Mouse (Mus musculus): ENCODE measurements at regions not wholly inside any gene's neighbourhood (a gene's known extent, or its start where the extent isn't known, plus 50 kb on each side); places are given as distances from the start of the nearest gene placed in this dataset.
"Not testable (repeated sequence)": the region's sequence is repeated elsewhere in the genome, so short reads cannot be mapped to it uniquely, and the experiment has no call there.

GRCm38 (mm10) chr12:92915776-92916175 is 1066.8 kb upstream of the Sel1l start:
- no peaks in the 10 kb centered on the region for H3K4me1 ChIP-seq
- no peak overlapping the region for H3K4me2 ChIP-seq
- no peak overlapping the region for H3K27ac ChIP-seq
- H3K4me3 ChIP-seq: no peak overlapping the region
- ATAC-seq (replicated peaks): no peak
- no peak overlapping the region for H3K9ac ChIP-seq
- no peaks in the 10 kb centered on the region for H3K9me3 ChIP-seq
- no peaks in the 10 kb centered on the region for H3K27me3 ChIP-seq (replicated peaks)
- H3K36me3 ChIP-seq (replicated peaks): no peaks in the 10 kb centered on the region

- 85% methylated on average over 1 of the region's 1 CpGs for WGBS
- H3K4me3 ChIP-seq: no peak overlapping the region
- no peak overlapping the region for H3K9ac ChIP-seq
- no peak overlapping the region for H3K27ac ChIP-seq
- no peaks in the 10 kb centered on the region for H3K9me3 ChIP-seq
- H3K36me3 ChIP-seq (replicated peaks): no peaks in the 10 kb centered on the region
- no peak overlapping the region for H3K4me2 ChIP-seq
- no peaks in the 10 kb centered on the region for H3K4me1 ChIP-seq
- no peak for ATAC-seq (replicated peaks)
- H3K27me3 ChIP-seq (replicated peaks): no peaks in the 10 kb centered on the region
Measured at GRCm38 (mm10) chr12:92915203-92915602, 1066.2 kb upstream of the Sel1l start.

- no peak overlapping the region for H3K27ac ChIP-seq
- no peaks in the 10 kb centered on the region for H3K36me3 ChIP-seq (replicated peaks)
- H3K9ac ChIP-seq: no peak overlapping the region
- no peaks in the 10 kb centered on the region for H3K9me3 ChIP-seq
- no peak overlapping the region for H3K4me3 ChIP-seq
- H3K4me2 ChIP-seq: no peak overlapping the region
- WGBS: 84% methylated on average over 2 of the region's 2 CpGs
- H3K4me1 ChIP-seq: no peaks in the 10 kb centered on the region
- H3K27me3 ChIP-seq (replicated peaks): no peaks in the 10 kb centered on the region
- ATAC-seq (replicated peaks): no peak
Measured at GRCm38 (mm10) chr12:92904382-92904781, 1055.4 kb upstream of the Sel1l start.

- H3K36me3 ChIP-seq (replicated peaks): no peaks in the 10 kb centered on the region
- H3K9ac ChIP-seq: no peak overlapping the region
- no peak overlapping the region for H3K4me2 ChIP-seq
- 97% methylated on average over 7 of the region's 9 CpGs for WGBS
- ATAC-seq (replicated peaks): no peak
- H3K9me3 ChIP-seq: 0 out of 2 replicates have a peak, but pooled peaks cover 4% of the 10 kb centered on the region
- H3K4me3 ChIP-seq: no peak overlapping the region
- no peak overlapping the region for H3K27ac ChIP-seq
- H3K4me1 ChIP-seq: no peaks in the 10 kb centered on the region
- no peaks in the 10 kb centered on the region for H3K27me3 ChIP-seq (replicated peaks)
Measured at GRCm38 (mm10) chr12:92892315-92892714, 1043.4 kb upstream of the Sel1l start.

- not testable (repeated sequence) for H3K9me3 ChIP-seq; H3K27ac ChIP-seq; H3K4me1 ChIP-seq; H3K36me3 ChIP-seq (replicated peaks); ATAC-seq (replicated peaks); H3K4me3 ChIP-seq; H3K27me3 ChIP-seq (replicated peaks); H3K4me2 ChIP-seq; H3K9ac ChIP-seq
- WGBS: no CpG with 5 or more reads among the region's 8 CpGs
Measured at GRCm38 (mm10) chr12:92891663-92892062, 1042.7 kb upstream of the Sel1l start.

GRCm38 (mm10) chr12:92891126-92891525 is 1042.2 kb upstream of the Sel1l start:
- not testable (repeated sequence) for H3K27me3 ChIP-seq (replicated peaks); H3K4me2 ChIP-seq; H3K9ac ChIP-seq; H3K27ac ChIP-seq; H3K36me3 ChIP-seq (replicated peaks); H3K9me3 ChIP-seq; ATAC-seq (replicated peaks); H3K4me3 ChIP-seq; H3K4me1 ChIP-seq
- 97% methylated on average over 7 of the region's 9 CpGs for WGBS

GRCm38 (mm10) chr12:92887747-92888146 is 1038.8 kb upstream of the Sel1l start:
- H3K4me1 ChIP-seq: no peaks in the 10 kb centered on the region
- no peak for ATAC-seq (replicated peaks)
- no peak overlapping the region for H3K4me3 ChIP-seq
- no peaks in the 10 kb centered on the region for H3K27me3 ChIP-seq (replicated peaks)
- H3K36me3 ChIP-seq (replicated peaks): no peaks in the 10 kb centered on the region
- H3K4me2 ChIP-seq: no peak overlapping the region
- H3K27ac ChIP-seq: no peak overlapping the region
- WGBS: 93% methylated on average over 3 of the region's 3 CpGs
- no peak overlapping the region for H3K9ac ChIP-seq
- H3K9me3 ChIP-seq: 0 out of 2 replicates have a peak, but pooled peaks cover 4% of the 10 kb centered on the region

- H3K4me1 ChIP-seq; H3K4me2 ChIP-seq; H3K9ac ChIP-seq; H3K27ac ChIP-seq; H3K9me3 ChIP-seq; H3K4me3 ChIP-seq; H3K27me3 ChIP-seq (replicated peaks); H3K36me3 ChIP-seq (replicated peaks); ATAC-seq (replicated peaks): not testable (repeated sequence)
- 94% methylated on average over 20 of the region's 20 CpGs for WGBS
Measured at GRCm38 (mm10) chr12:92886394-92887075, 1037.6 kb upstream of the Sel1l start.

GRCm38 (mm10) chr12:92884014-92884413 is 1035.1 kb upstream of the Sel1l start:
- not testable (repeated sequence) for H3K27me3 ChIP-seq (replicated peaks); H3K9ac ChIP-seq; H3K27ac ChIP-seq; H3K9me3 ChIP-seq; H3K4me1 ChIP-seq; ATAC-seq (replicated peaks); H3K4me3 ChIP-seq; H3K36me3 ChIP-seq (replicated peaks); H3K4me2 ChIP-seq
- WGBS: 92% methylated on average over 2 of the region's 2 CpGs

- H3K4me3 ChIP-seq; H3K36me3 ChIP-seq (replicated peaks); H3K4me2 ChIP-seq; H3K4me1 ChIP-seq; ATAC-seq (replicated peaks); H3K27ac ChIP-seq; H3K9ac ChIP-seq; H3K9me3 ChIP-seq; H3K27me3 ChIP-seq (replicated peaks): not testable (repeated sequence)
- WGBS: no CpG with 5 or more reads among the region's 8 CpGs
Measured at GRCm38 (mm10) chr12:92883091-92883490, 1034.1 kb upstream of the Sel1l start.

- not testable (repeated sequence) for H3K4me3 ChIP-seq; H3K4me2 ChIP-seq; H3K27me3 ChIP-seq (replicated peaks); H3K9me3 ChIP-seq; H3K36me3 ChIP-seq (replicated peaks); H3K27ac ChIP-seq; H3K9ac ChIP-seq; ATAC-seq (replicated peaks); H3K4me1 ChIP-seq
- 96% methylated on average over 9 of the region's 11 CpGs for WGBS
Measured at GRCm38 (mm10) chr12:92882540-92882939, 1033.6 kb upstream of the Sel1l start.

GRCm38 (mm10) chr12:92873602-92874001 is 1024.6 kb upstream of the Sel1l start:
- ATAC-seq (replicated peaks): no peak
- Histone ChIP-seq H3K4me1 (no peaks in the 10 kb centered on the region), H3K9me3 (no peaks in the 10 kb centered on the region), H3K36me3 (replicated peaks) (no peaks in the 10 kb centered on the region), H3K9ac (no peak overlapping the region), H3K27ac (no peak overlapping the region), H3K27me3 (replicated peaks) (no peaks in the 10 kb centered on the region), H3K4me3 (no peak overlapping the region), H3K4me2 (no peak overlapping the region)
- 90% methylated on average over 3 of the region's 3 CpGs for whole genome bisulfite sequencing

GRCm38 (mm10) chr12:92869336-92869735 is 1020.4 kb upstream of the Sel1l start:
- ATAC-seq (replicated peaks): no peak
- H3K27me3 ChIP-seq (replicated peaks): no peaks in the 10 kb centered on the region
- WGBS: 83% methylated on average over 3 of the region's 3 CpGs
- no peaks in the 10 kb centered on the region for H3K9me3 ChIP-seq
- H3K4me1 ChIP-seq: no peaks in the 10 kb centered on the region
- no peak overlapping the region for H3K4me3 ChIP-seq
- no peak overlapping the region for H3K27ac ChIP-seq
- no peak overlapping the region for H3K9ac ChIP-seq
- no peak overlapping the region for H3K4me2 ChIP-seq
- H3K36me3 ChIP-seq (replicated peaks): no peaks in the 10 kb centered on the region
